Mouse (Mus musculus): Measurements from ENCODE around the gene Olfr1427.
"Not testable (repeated sequence)": the region's sequence is repeated elsewhere in the genome, so short reads cannot be mapped to it uniquely, and the experiment has no call there.

GRCm38 (mm10) chr19:12067806-12068205 lies 35.3 kb downstream of the Olfr1427 start:
- TF ChIP-seq CTCF (IDR thresholded peaks at IDR 0.05; ENCODE audit: low read depth, low read length); POLR2A (IDR thresholded peaks at IDR 0.05; ENCODE audit: extremely low read depth, insufficient read depth, low read length): not testable (repeated sequence)
